Mouse (Mus musculus) brain, embryonic 14.5 days (tissue): ENCODE measurements around the gene Gm14214. TPM values are rescaled to one million over a fixed set of nuclear protein-coding genes. Genes with fewer than 3 reads are reported as not detected.

Experiments
- DNase-seq: peaks from one replicate; pipeline ENCODE4 v3.0.0-alpha.2; 2011; ENCODE audit warnings: low read depth
- CTCF ChIP-seq: fragments of 200-500 bp; IDR thresholded peaks from 2 replicates; pipeline ENCODE4 v1.5.1; 2012; ENCODE audit warnings: inconsistent platforms, mild to moderate bottlenecking, moderate library complexity, borderline replicate concordance; ENCODE audit not compliant: insufficient read depth, insufficient read length; ENCODE audit errors: extremely low read depth
- POLR2A ChIP-seq: fragments of 200-500 bp; IDR thresholded peaks from 2 replicates; pipeline ENCODE4 v1.6.1; 2012; ENCODE audit warnings: mild to moderate bottlenecking, inconsistent platforms, borderline replicate concordance; ENCODE audit not compliant: poor library complexity, insufficient read depth, insufficient read length, severe bottlenecking; ENCODE audit errors: extremely low read depth
- polyA plus RNA-seq: library from polyadenylated mRNA; depleted of rRNA; stranded (reverse); fragments of >200 nt; gene quantifications from 2 replicates; pipeline ENCODE4 v1.2.3, GENCODE M21; 2012

Gm14214 gene
- polyA plus RNA-seq, 1 experiment = not detected

DNA sequence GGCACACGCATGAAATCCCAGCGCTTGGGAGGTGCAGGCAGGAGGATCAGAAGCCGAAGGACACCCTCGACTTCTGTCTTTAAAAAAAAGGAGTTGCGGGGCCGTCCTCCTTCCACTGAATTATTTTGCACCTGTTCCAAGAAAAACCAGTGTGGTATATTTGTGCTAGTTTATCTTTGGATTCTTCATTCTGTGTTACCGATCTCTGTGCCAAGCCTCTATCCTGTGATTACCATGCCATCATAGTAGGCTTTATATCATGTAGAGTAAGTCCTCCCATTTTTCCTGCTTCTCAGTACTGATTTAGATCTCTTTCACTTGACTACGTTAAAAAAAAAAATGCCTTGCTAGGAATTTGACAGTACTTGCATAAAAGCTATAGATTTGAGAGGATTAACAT is 1.8 kb upstream of the Gm14214 start:
- DNase-seq = no peak
- TF ChIP-seq POLR2A (no peak), CTCF (no peak)

DNA sequence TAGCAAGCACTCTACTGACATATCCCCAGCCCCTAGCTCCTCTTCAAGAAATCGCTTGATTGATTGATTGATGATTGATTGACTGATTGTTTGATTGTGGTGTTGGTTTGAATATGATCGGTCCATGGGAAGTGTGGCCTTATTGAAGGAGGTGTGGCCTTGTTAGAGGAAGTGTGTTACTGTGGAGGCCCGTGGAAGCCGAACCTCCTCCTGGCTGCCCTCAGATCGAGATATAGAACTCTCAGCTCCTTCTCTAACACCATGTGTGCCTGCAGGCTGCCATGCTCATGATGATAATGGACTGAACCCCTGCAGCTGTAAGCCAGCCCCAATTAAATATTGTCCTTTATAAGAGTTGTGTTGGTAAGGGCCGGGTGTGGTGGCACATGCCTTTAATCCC is 2.8 kb downstream of the Gm14214 start:
- DNase-seq = no peak
- TF ChIP-seq POLR2A = no peak
- TF ChIP-seq CTCF = no peak

DNA sequence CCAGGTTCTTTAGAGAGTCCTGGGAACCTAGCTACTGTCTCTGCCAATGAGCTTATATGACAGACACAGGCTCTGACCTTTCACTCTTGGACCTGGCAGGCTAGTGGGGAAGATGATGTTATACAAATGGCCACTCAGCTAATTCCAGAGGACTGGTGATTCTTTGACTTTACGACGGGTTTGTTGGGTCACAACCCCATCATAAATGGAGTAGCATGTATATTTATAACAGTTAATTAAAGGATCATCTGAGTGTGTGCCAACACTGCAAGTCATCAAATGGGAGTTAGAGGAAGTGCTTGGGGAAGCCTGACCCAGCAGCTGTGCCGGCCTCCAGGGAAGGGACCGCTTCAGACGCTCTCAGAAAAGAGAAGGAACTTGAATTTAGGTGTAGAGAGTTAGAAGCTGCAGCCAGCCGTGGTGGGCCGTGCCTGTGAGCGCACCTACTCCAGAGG is 4.2 kb downstream of the Gm14214 start:
- TF ChIP-seq POLR2A (no peak), CTCF (no peak)
- DNase-seq = no peak

GRCm38 (mm10) chr2:154764828-154765497 is 4.9 kb downstream of the Gm14214 start:
- no peak for DNase-seq
- TF ChIP-seq POLR2A (no peak), CTCF (no peak)

GRCm38 (mm10) chr2:154763226-154763625 is 6.6 kb downstream of the Gm14214 start:
- no peak for TF ChIP-seq POLR2A
- no peak for TF ChIP-seq CTCF
- peak; percentile 25 for DNase-seq

DNA sequence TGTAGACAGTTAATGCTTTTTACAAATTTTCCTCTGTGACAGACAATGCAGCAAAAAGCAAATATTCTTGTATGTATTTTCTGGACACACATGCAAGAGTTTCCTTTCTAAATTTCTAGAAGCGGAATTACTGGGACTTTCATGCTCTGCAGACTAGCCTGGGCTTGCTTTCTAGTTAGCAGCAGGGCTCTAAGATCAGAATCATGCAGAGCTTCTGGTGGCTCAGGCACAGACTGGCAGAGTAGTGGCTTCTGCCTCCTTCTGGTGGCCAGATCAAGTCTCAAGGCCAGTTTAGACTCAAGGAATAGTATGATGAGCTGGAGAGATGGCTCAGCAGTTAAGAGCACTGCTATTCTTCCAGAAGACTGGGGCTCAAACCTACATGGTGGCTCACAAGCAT is 11.4 kb downstream of the Gm14214 start:
- DNase-seq = no peak
- no peak for TF ChIP-seq POLR2A
- no peak for TF ChIP-seq CTCF

DNA sequence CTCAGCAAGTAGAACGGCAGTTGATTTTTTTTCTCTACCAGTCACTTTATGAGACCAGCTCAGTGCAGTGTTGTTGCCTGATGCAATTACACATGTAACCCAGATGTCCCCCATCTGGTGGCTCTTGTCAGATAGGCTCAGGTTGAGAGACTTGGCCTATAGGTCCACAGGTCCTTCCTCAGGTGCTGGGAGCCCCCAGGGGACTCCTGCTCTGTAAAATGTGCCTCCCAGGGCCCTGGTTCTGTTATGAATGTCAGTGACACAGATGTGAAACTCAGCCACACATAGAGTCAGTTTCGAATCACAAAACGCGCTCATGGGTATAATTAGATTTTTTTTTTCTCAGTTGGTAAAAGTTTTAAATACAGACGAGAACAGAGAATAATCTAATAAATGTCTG is 12.1 kb downstream of the Gm14214 start:
- TF ChIP-seq POLR2A (no peak), CTCF (no peak)

GRCm38 (mm10) chr2:154755791-154756190 is 14.0 kb downstream of the Gm14214 start:
- no peak for TF ChIP-seq POLR2A
- peak; percentile 41; the same call in 1 of the 2 replicates for TF ChIP-seq CTCF
- no peak for DNase-seq

More for the DNA sequence above, 12.1 kb downstream of the Gm14214 start:
- DNase-seq = no peak

GRCm38 (mm10) chr2:154754068-154754560 is 15.7 kb downstream of the Gm14214 start:
- TF ChIP-seq POLR2A (no peak), CTCF (no peak)
- no peak for DNase-seq

DNA sequence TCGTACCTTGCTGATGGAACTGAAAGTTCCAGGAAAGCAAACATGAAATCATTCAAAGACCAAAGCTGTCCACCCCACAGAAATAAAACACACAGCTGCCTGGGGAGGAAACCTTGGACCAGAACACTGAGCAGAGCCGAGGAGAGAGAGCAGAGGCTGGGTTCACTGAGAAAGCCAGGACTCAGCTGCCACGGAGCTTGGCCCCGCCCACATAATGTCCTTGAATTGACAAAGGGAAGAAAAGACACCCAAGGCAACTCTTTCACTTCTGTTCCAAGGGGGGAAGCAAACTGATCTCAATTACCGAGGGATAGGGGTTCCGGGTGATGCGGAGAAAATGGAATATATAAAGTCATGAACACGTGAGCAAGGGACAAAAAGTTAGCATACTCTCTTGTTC is 17.9 kb downstream of the Gm14214 start:
- peak; percentile 42 for DNase-seq
- TF ChIP-seq POLR2A = no peak
- no peak for TF ChIP-seq CTCF

DNA sequence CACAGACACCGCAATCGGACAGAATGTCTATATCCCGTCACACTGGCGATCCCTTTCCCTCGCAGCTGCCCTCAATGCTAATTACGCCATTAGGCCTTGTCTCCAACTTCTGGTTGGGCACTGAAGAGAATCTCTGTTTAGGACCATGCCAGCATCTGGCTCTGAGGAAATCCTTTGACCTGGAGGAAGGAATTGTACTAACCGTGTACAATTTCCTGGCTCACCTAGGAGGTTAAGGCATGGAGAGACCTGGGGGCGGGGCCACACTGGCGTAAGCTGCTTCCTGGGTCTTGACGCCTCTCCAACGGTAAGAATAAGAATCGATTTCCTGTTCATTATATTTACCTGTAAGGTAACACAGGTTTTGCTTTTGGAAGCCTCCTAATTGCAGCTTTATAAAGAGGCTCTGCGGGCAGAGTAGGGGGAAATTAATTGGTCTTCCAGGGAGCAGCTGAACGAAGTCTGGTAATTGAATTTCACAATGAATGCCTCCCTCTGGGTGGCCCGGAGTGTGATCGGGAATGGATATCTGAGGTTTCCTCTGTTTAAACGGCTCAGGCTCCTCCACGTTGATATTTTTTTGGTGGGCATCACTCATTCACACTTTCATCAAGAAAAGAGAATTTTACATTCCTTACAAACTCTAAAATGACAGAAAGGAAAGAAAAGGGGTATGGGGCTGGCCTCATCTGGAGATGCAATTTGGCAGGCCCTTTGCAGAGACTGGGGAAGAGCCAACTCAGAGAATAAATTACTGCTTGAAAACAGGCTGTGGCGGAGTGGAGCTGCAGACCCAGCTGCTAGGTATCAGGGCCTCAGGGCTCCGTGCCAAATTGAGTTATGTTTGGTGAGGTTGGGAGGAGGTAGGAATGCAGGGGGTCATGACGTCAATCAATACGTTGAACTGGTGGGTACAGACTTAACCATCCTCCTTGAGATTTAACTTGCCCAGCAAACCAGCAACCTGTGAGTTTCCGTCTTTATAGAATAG is 20.5 kb downstream of the Gm14214 start:
- no peak for TF ChIP-seq POLR2A
- TF ChIP-seq CTCF = no peak
- DNase-seq = peak; percentile 96
